Mouse (Mus musculus) CH12.LX (cell line): ENCODE results near the gene Idh3a. TPM values are rescaled to one million over a fixed set of nuclear protein-coding genes. Genes with fewer than 3 reads are reported as not detected.

ENCODE experiments used
- DNase-seq: peaks from one replicate; pipeline ENCODE4 v3.0.0-alpha.2; 2013; ENCODE audit errors: extremely low read depth
- H3K27ac ChIP-seq: 2 replicates; pipeline ENCODE4 v1.5.1; 2012; ENCODE audit warnings: low read depth, mild to moderate bottlenecking, control low read depth, moderate library complexity; ENCODE audit not compliant: insufficient read depth
- H3K27me3 ChIP-seq: replicated peaks from 2 replicates; pipeline ENCODE3; 2012; ENCODE audit warnings: inconsistent platforms
- H3K36me3 ChIP-seq, 2 experiments: replicated peaks in 1 of 2; 2 replicates each; pipeline versions ENCODE3 to v1.6.1; 2012; ENCODE audit warnings: inconsistent platforms in 1 of 2, low read length in 1 of 2, mild to moderate bottlenecking in 1 of 2, mixed read lengths in 1 of 2, moderate library complexity in 1 of 2; ENCODE audit not compliant: control insufficient read depth in 1 of 2, insufficient read depth in 1 of 2
- H3K4me1 ChIP-seq, 2 experiments: 2 replicates each; pipeline ENCODE4 v1.6.1; 2012; ENCODE audit warnings: inconsistent platforms in 1 of 2, moderate library complexity in 1 of 2; ENCODE audit not compliant: insufficient read depth in 2 of 2, control insufficient read depth in 1 of 2
- H3K4me2 ChIP-seq: 2 replicates; pipeline ENCODE4 v1.6.1; 2012; ENCODE audit warnings: low read depth, mild to moderate bottlenecking, control low read depth; ENCODE audit not compliant: poor library complexity, insufficient read depth, severe bottlenecking
- H3K4me3 ChIP-seq, 3 experiments: fragments of 150-350 bp in 1 of 3; sonication (generic) in 1 of 3; replicated peaks in 1 of 3; 2 replicates each; pipeline versions ENCODE3 to v1.5.1; 2011 to 2012; ENCODE audit warnings: low read depth in 2 of 3, low read length in 2 of 3, mild to moderate bottlenecking in 2 of 3, moderate library complexity in 2 of 3, control low read depth in 1 of 3, improper control_type of control experiment in 1 of 3, inconsistent platforms in 1 of 3, mixed read lengths in 1 of 3; ENCODE audit not compliant: poor library complexity in 1 of 3
- H3K79me2 ChIP-seq: replicated peaks from 2 replicates; pipeline ENCODE4 v1.6.1; 2012; ENCODE audit warnings: mild to moderate bottlenecking, moderate library complexity; ENCODE audit not compliant: control insufficient read depth, poor library complexity, insufficient read depth, severe bottlenecking; ENCODE audit errors: extremely low read depth
- H3K9ac ChIP-seq: 2 replicates; pipeline ENCODE4 v1.6.1; 2012; ENCODE audit warnings: low read depth, mild to moderate bottlenecking, control low read depth, moderate library complexity; ENCODE audit not compliant: insufficient read depth
- H3K9me3 ChIP-seq: replicated peaks from 2 replicates; pipeline ENCODE3; 2012; ENCODE audit warnings: low read length, inconsistent platforms, mixed read lengths
- BHLHE40 ChIP-seq: IDR thresholded peaks from 2 replicates; pipeline ENCODE4 v1.6.1; 2011; ENCODE audit warnings: mild to moderate bottlenecking, low read depth, low read length, improper control_type of control experiment
- CHD1 ChIP-seq: IDR thresholded peaks from 2 replicates; pipeline ENCODE4 v1.6.1; 2012; ENCODE audit warnings: low read depth, low read length, improper control_type of control experiment, inconsistent platforms
- CHD2 ChIP-seq: IDR thresholded peaks from 2 replicates; pipeline ENCODE4 v1.6.1; 2011; ENCODE audit warnings: low read length, improper control_type of control experiment
- CTCF ChIP-seq, 2 experiments: IDR thresholded peaks in 1 of 2; conservative IDR thresholded peaks in 1 of 2; 2 replicates each; pipeline ENCODE4 v1.5.1; 2011 to 2012; ENCODE audit warnings: low read depth in 2 of 2, low read length in 2 of 2, improper control_type of control experiment in 1 of 2, inconsistent platforms in 1 of 2, mild to moderate bottlenecking in 1 of 2, moderate library complexity in 1 of 2
- E2F4 ChIP-seq: IDR thresholded peaks from 2 replicates; pipeline ENCODE4 v1.6.1; 2011; ENCODE audit warnings: low read depth, low read length, improper control_type of control experiment; ENCODE audit not compliant: insufficient replicate concordance
- ELF1 ChIP-seq: IDR thresholded peaks from 2 replicates; pipeline ENCODE4 v1.6.1; 2014; ENCODE audit warnings: low read depth, mild to moderate bottlenecking, inconsistent platforms, low read length, improper control_type of control experiment
- EP300 ChIP-seq: IDR thresholded peaks from 2 replicates; pipeline ENCODE4 v1.6.1; 2011; ENCODE audit warnings: low read length, improper control_type of control experiment
- HCFC1 ChIP-seq: IDR thresholded peaks from 2 replicates; pipeline ENCODE4 v1.6.1; 2012; ENCODE audit warnings: low read depth, mild to moderate bottlenecking, inconsistent platforms, low read length, improper control_type of control experiment
- IRF4 ChIP-seq: IDR thresholded peaks from 2 replicates; pipeline ENCODE4 v1.6.1; 2014; ENCODE audit warnings: low read depth, mild to moderate bottlenecking, inconsistent platforms, low read length, improper control_type of control experiment
- JUND ChIP-seq: conservative IDR thresholded peaks from 2 replicates; pipeline ENCODE4 v1.6.1; 2011; ENCODE audit warnings: low read depth, low read length, improper control_type of control experiment
- KAT2A ChIP-seq: IDR thresholded peaks from 2 replicates; pipeline ENCODE4 v1.6.1; 2012; ENCODE audit warnings: low read length, improper control_type of control experiment, inconsistent platforms; ENCODE audit not compliant: insufficient replicate concordance
- MAFK ChIP-seq: IDR thresholded peaks from 2 replicates; pipeline ENCODE4 v1.6.1; 2011; ENCODE audit warnings: low read length, improper control_type of control experiment; ENCODE audit not compliant: insufficient replicate concordance
- MAX ChIP-seq: IDR thresholded peaks from 2 replicates; pipeline ENCODE4 v1.6.1; 2011; ENCODE audit warnings: low read length, improper control_type of control experiment
- MAZ ChIP-seq: IDR thresholded peaks from 2 replicates; pipeline ENCODE4 v1.6.1; 2012; ENCODE audit warnings: low read depth, mild to moderate bottlenecking, inconsistent platforms, low read length, improper control_type of control experiment, moderate library complexity
- MEF2A ChIP-seq: IDR thresholded peaks from 2 replicates; pipeline ENCODE4 v1.6.1; 2014; ENCODE audit warnings: low read depth, mild to moderate bottlenecking, inconsistent platforms, low read length, improper control_type of control experiment, borderline replicate concordance
- MXI1 ChIP-seq: IDR thresholded peaks from 2 replicates; pipeline ENCODE4 v1.6.1; 2011; ENCODE audit warnings: mild to moderate bottlenecking, low read depth, low read length, improper control_type of control experiment
- NELFE ChIP-seq: IDR thresholded peaks from 2 replicates; pipeline ENCODE4 v1.6.1; 2011; ENCODE audit warnings: low read depth, low read length, improper control_type of control experiment
- NRF1 ChIP-seq: IDR thresholded peaks from 2 replicates; pipeline ENCODE4 v1.6.1; 2014; ENCODE audit warnings: low read depth, mild to moderate bottlenecking, inconsistent platforms, low read length, improper control_type of control experiment, moderate library complexity
- PAX5 ChIP-seq: IDR thresholded peaks from 2 replicates; pipeline ENCODE4 v1.6.1; 2012; ENCODE audit warnings: low read length, inconsistent platforms, mixed read lengths
- POLR2A ChIP-seq: IDR thresholded peaks from 2 replicates; pipeline ENCODE4 v1.6.1; 2011; ENCODE audit warnings: low read depth, mild to moderate bottlenecking, improper control_type of control experiment, low read length
- POLR2AphosphoS2 ChIP-seq: IDR thresholded peaks from 2 replicates; pipeline ENCODE4 v1.6.1; 2011; ENCODE audit warnings: low read depth, low read length, improper control_type of control experiment
- RAD21 ChIP-seq: IDR thresholded peaks from 2 replicates; pipeline ENCODE4 v1.6.1; 2011; ENCODE audit warnings: low read depth, mild to moderate bottlenecking, low read length, improper control_type of control experiment, moderate library complexity
- RCOR1 ChIP-seq: conservative IDR thresholded peaks from 2 replicates; pipeline ENCODE4 v1.6.1; 2012; ENCODE audit warnings: low read depth, mild to moderate bottlenecking, inconsistent platforms, low read length, improper control_type of control experiment
- SMC3 ChIP-seq: IDR thresholded peaks from 2 replicates; pipeline ENCODE4 v1.6.1; 2011; ENCODE audit warnings: low read depth, low read length, improper control_type of control experiment
- TBP ChIP-seq: conservative IDR thresholded peaks from 2 replicates; pipeline ENCODE4 v1.6.1; 2011; ENCODE audit warnings: low read depth, low read length, improper control_type of control experiment
- TCF12 ChIP-seq: IDR thresholded peaks from 2 replicates; pipeline ENCODE4 v1.6.1; 2014; ENCODE audit warnings: low read depth, mild to moderate bottlenecking, inconsistent platforms, low read length, improper control_type of control experiment
- UBTF ChIP-seq: IDR thresholded peaks from 2 replicates; pipeline ENCODE4 v1.6.1; 2012; ENCODE audit warnings: low read depth, mild to moderate bottlenecking, inconsistent platforms, low read length, improper control_type of control experiment, moderate library complexity
- USF1 ChIP-seq: IDR thresholded peaks from 2 replicates; pipeline ENCODE4 v1.6.1; 2014; ENCODE audit warnings: low read depth, mild to moderate bottlenecking, inconsistent platforms, low read length, improper control_type of control experiment
- ZC3H11A ChIP-seq: IDR thresholded peaks from 2 replicates; pipeline ENCODE4 v1.6.1; 2012; ENCODE audit warnings: low read depth, mild to moderate bottlenecking, inconsistent platforms, low read length, improper control_type of control experiment
- ZKSCAN1 ChIP-seq: IDR thresholded peaks from 2 replicates; pipeline ENCODE4 v1.6.1; 2012; ENCODE audit warnings: low read depth, inconsistent platforms, low read length, improper control_type of control experiment, borderline replicate concordance
- ZMIZ1 ChIP-seq: IDR thresholded peaks from 2 replicates; pipeline ENCODE4 v1.6.1; 2012; ENCODE audit warnings: low read depth, mild to moderate bottlenecking, inconsistent platforms, low read length, improper control_type of control experiment
- dilution Hi-C: fragments of 300-500 bp; cut with MboI; formaldehyde crosslinking; loops from 2 replicates; pipeline ENCODE4 v1.14.3; 2020; ENCODE audit warnings: low sequenced_read_pairs; ENCODE audit not compliant: extremely low pct_unique_long_range_greater_than_20kb, extremely low pct_ligation_motif_present
- in situ Hi-C: fragments of 300-500 bp; cut with MboI; formaldehyde crosslinking; loops from 3 replicates; pipeline ENCODE4 v1.14.3; 2019; ENCODE audit warnings: low sequenced_read_pairs, low pct_ligation_motif_present, low pct_unique_long_range_greater_than_20kb, mixed read lengths
- polyA plus RNA-seq: library from polyadenylated mRNA; unstranded; fragments of >175 nt; gene quantifications from 2 replicates; pipeline ENCODE4 v1.2.1, GENCODE M21; 2012; ENCODE audit warnings: low read depth; ENCODE audit not compliant: insufficient read length
- total RNA-seq, 2 experiments: library from RNA; depleted of rRNA; stranded (reverse); fragments of 300-350 nt in 1 of 2; fragments of >200 nt in 1 of 2; gene quantifications; 2 replicates each; pipeline ENCODE4 v1.2.3; 2012 to 2014

The Idh3a gene
- total and polyA plus RNA-seq, 3 experiments: 102 to 198 (median 178) TPM

- H3K36me3 ChIP-seq: no peaks in the 10 kb centered on the region
- no peak overlapping the region for H3K4me2 ChIP-seq
- in situ Hi-C loops (loop anchor here (5.0 kb wide), 1 partner anchor 50 kb away; no protein-coding TSS in a partner anchor), dilution Hi-C loops (no loop called here)
- H3K9ac ChIP-seq: no peak overlapping the region
- DNase-seq: peak; percentile 66
- no peak overlapping the region for H3K27ac ChIP-seq
- H3K9me3 ChIP-seq: no peaks in the 10 kb centered on the region
- H3K27me3 ChIP-seq: no peaks in the 10 kb centered on the region
- H3K79me2 ChIP-seq: no peaks in the 10 kb centered on the region
- TF ChIP-seq CTCF (conservative IDR thresholded peaks at IDR 0.05 in 1 of 2, IDR thresholded peaks at IDR 0.05 in 1 of 2; ENCODE audit: low read depth in 2 of 2, low read length in 2 of 2): peak; percentile 59 to 78; a peak in 3 of 4 replicates
- no peak for TF ChIP-seq MXI1
- no peak for TF ChIP-seq ELF1
- no peak for TF ChIP-seq ZC3H11A
- no peak for TF ChIP-seq PAX5
- no peak for TF ChIP-seq BHLHE40
- TF ChIP-seq USF1: no peak
- 0 out of 2 replicates have a peak, but pooled peaks have one; percentile 25 for TF ChIP-seq TCF12
- no peak for TF ChIP-seq RCOR1
- peak; percentile 8; the same call in 1 of the 2 replicates for TF ChIP-seq IRF4
- no peak for TF ChIP-seq MAX
- TF ChIP-seq SMC3: peak; percentile 74
- no peak for TF ChIP-seq POLR2AphosphoS2
- TF ChIP-seq CHD1: no peak
- no peak for TF ChIP-seq MAFK
- TF ChIP-seq MEF2A: no peak
- no peak for TF ChIP-seq CHD2
- TF ChIP-seq MAZ: no peak
- TF ChIP-seq RAD21: peak; percentile 64
- TF ChIP-seq, all 38 proteins: peak for 5
- no peak overlapping the region for H3K4me3 ChIP-seq
- peaks cover 27 to 59% of the 10 kb centered on the region in 2 experiments for H3K4me1 ChIP-seq
Observed at GRCm38 (mm10) chr9:54552409-54552808, 33.7 kb upstream of the Idh3a start.

DNA sequence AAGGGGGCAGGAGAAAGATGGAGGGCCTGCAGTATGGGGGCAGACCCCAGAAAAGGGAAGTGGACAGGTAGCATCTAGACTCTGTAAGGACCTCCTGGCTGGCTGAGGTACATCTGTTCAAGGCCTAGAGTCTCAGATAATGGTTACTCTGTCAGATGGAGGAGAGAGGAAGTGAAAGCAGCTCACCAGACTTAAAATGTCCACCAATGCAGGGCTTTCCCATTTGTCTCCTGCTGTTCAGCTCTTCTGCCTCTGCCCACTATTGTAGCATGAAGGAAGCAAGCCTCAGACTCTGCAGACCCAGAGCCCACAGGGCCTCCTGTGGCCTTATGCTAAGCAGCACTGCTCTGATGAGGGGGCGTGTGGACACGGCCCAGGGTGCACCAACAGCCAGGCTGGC lies 31.1 kb upstream of the Idh3a start:
- H3K4me1 ChIP-seq: peaks cover 21 to 49% of the 10 kb centered on the region in 2 experiments
- no peaks in the 10 kb centered on the region for H3K27me3 ChIP-seq
- dilution Hi-C loops: no loop called here
- in situ Hi-C loops: no loop called here
- H3K36me3 ChIP-seq: no peaks in the 10 kb centered on the region
- H3K4me2 ChIP-seq: peak overlapping the region; percentile 25; the same call in 1 of the 2 replicates
- no peaks in the 10 kb centered on the region for H3K79me2 ChIP-seq
- DNase-seq: peak; percentile 77
- no peak overlapping the region for H3K9ac ChIP-seq
- H3K9me3 ChIP-seq: peaks cover 10% of the 10 kb centered on the region
- no peak overlapping the region for H3K4me3 ChIP-seq
- H3K27ac ChIP-seq: peak overlapping the region; percentile 54
- TF ChIP-seq JUND: no peak
- TF ChIP-seq CHD2: peak; percentile 56; the same call in 1 of the 2 replicates
- TF ChIP-seq UBTF: 0 out of 2 replicates have a peak, but pooled peaks have one; percentile 63
- TF ChIP-seq ELF1: peak; percentile 55
- TF ChIP-seq ZKSCAN1: no peak
- peak; percentile 68 for TF ChIP-seq RCOR1
- TF ChIP-seq RAD21: no peak; the same call in 1 of the 2 replicates
- TF ChIP-seq MAZ: no peak
- TF ChIP-seq EP300: peak; percentile 91
- peak; percentile 96 for TF ChIP-seq IRF4
- peak; percentile 77 for TF ChIP-seq MEF2A
- no peak for TF ChIP-seq CTCF (conservative IDR thresholded peaks at IDR 0.05 in 1 of 2, IDR thresholded peaks at IDR 0.05 in 1 of 2; ENCODE audit: low read depth in 2 of 2, low read length in 2 of 2)
- peak; percentile 47 for TF ChIP-seq POLR2A
- no peak for TF ChIP-seq CHD1
- TF ChIP-seq HCFC1: peak; percentile 45
- TF ChIP-seq TBP: peak; percentile 59; the same call in 1 of the 2 replicates
- 0 out of 2 replicates have a peak, but pooled peaks have one; percentile 48 for TF ChIP-seq KAT2A
- no peak for TF ChIP-seq PAX5
- TF ChIP-seq ZMIZ1: 0 out of 2 replicates have a peak, but pooled peaks have one; percentile 24
- TF ChIP-seq NELFE: peak; percentile 32; the same call in 1 of the 2 replicates
- peak; percentile 34; the same call in 1 of the 2 replicates for TF ChIP-seq MAFK
- peak; percentile 85 for TF ChIP-seq BHLHE40
- TF ChIP-seq NRF1: peak; percentile 48
- TF ChIP-seq SMC3: no peak
- TF ChIP-seq POLR2AphosphoS2: no peak
- TF ChIP-seq E2F4: no peak
